Mouse (Mus musculus): ENCODE measurements around the gene Tex264. TPM values are rescaled to one million over a fixed set of nuclear protein-coding genes. Genes with fewer than 3 reads are reported as not detected.

The Tex264 gene
- polyA plus RNA-seq, 1 experiment from 2014 or later = 55.9 TPM

- Histone ChIP-seq H3K9ac (replicated peaks; ENCODE audit: low read depth, low read length) (no peak overlapping the region), H3K4me1 (ENCODE audit: control insufficient read depth, insufficient read depth, low read length) (no peaks in the 10 kb centered on the region), H3K27ac (ENCODE audit: low read length) (no peak overlapping the region), H3K4me3 (ENCODE audit: low read depth, low read length) (no peak overlapping the region), H3K4me2 (replicated peaks; ENCODE audit: low read depth, low read length) (no peak overlapping the region), H3K36me3 (ENCODE audit: control insufficient read depth, insufficient read depth, low read length) (no peaks in the 10 kb centered on the region), H3K9me3 (ENCODE audit: control insufficient read depth, low read depth, low read length) (no peaks in the 10 kb centered on the region), H3K27me3 (ENCODE audit: control insufficient read depth, insufficient read depth, low read length) (no peaks in the 10 kb centered on the region)
- 71% methylated on average over 2 of the region's 2 CpGs for WGBS
- ATAC-seq (ENCODE audit: insufficient number of reproducible peaks, insufficient read depth, low FRiP score, low read depth) = no peak
Observed at GRCm38 (mm10) chr9:106613951-106614350, 71.8 kb downstream of the Tex264 start.

- WGBS = 79% methylated on average over 4 of the region's 4 CpGs
- Histone ChIP-seq H3K9ac (replicated peaks; ENCODE audit: low read depth, low read length) (no peak overlapping the region), H3K27me3 (ENCODE audit: control insufficient read depth, insufficient read depth, low read length) (no peaks in the 10 kb centered on the region), H3K4me1 (ENCODE audit: control insufficient read depth, insufficient read depth, low read length) (no peaks in the 10 kb centered on the region), H3K27ac (ENCODE audit: low read length) (no peak overlapping the region), H3K9me3 (ENCODE audit: control insufficient read depth, low read depth, low read length) (no peaks in the 10 kb centered on the region), H3K4me3 (ENCODE audit: low read depth, low read length) (no peak overlapping the region), H3K4me2 (replicated peaks; ENCODE audit: low read depth, low read length) (no peak overlapping the region), H3K36me3 (ENCODE audit: control insufficient read depth, insufficient read depth, low read length) (no peaks in the 10 kb centered on the region)
- ATAC-seq (ENCODE audit: insufficient number of reproducible peaks, insufficient read depth, low FRiP score, low read depth) = no peak
Observed at GRCm38 (mm10) chr9:106610727-106611126, 75.0 kb downstream of the Tex264 start.

Other genes starting within 250 kb of the Tex264 start
- 41.2 and 43.1 TPM in 2 replicates for gene Acy1, start 247.6 kb downstream of the Tex264 start, polyA plus RNA-seq (2014; fragmentation: Nextera tagmentation; extraction: Ambion mirVana)
- gene Abhd14b, start 238.5 kb downstream of the Tex264 start, polyA plus RNA-seq (2014; fragmentation: Nextera tagmentation; extraction: Ambion mirVana) = 26.3 and 32.6 TPM in 2 replicates
- gene Abhd14a, start 238.2 kb downstream of the Tex264 start, polyA plus RNA-seq (2014; fragmentation: Nextera tagmentation; extraction: Ambion mirVana) = 52.3 and 57.1 TPM in 2 replicates
- gene Pcbp4, start 232.6 kb downstream of the Tex264 start, polyA plus RNA-seq (2014; fragmentation: Nextera tagmentation; extraction: Ambion mirVana) = 60.9 and 61.2 TPM in 2 replicates
- gene Gpr62, start 220.0 kb downstream of the Tex264 start, polyA plus RNA-seq (2014; fragmentation: Nextera tagmentation; extraction: Ambion mirVana) = 0.50 and 0.68 TPM in 2 replicates
- 37.4 and 37.8 TPM in 2 replicates for gene Rrp9, start 210.0 kb downstream of the Tex264 start, polyA plus RNA-seq (2014; fragmentation: Nextera tagmentation; extraction: Ambion mirVana)
- gene Parp3, start 209.0 kb downstream of the Tex264 start, polyA plus RNA-seq (2014; fragmentation: Nextera tagmentation; extraction: Ambion mirVana) = 2.4 and 3.1 TPM in 2 replicates
- not detected in 2 replicates for gene Iqcf1, start 186.0 kb downstream of the Tex264 start, polyA plus RNA-seq (2014; fragmentation: Nextera tagmentation; extraction: Ambion mirVana)
- not detected in 2 replicates for gene Iqcf5, start 171.4 kb downstream of the Tex264 start, polyA plus RNA-seq (2014; fragmentation: Nextera tagmentation; extraction: Ambion mirVana)
- gene Iqcf3, start 124.3 kb downstream of the Tex264 start, polyA plus RNA-seq (2014; fragmentation: Nextera tagmentation; extraction: Ambion mirVana) = not detected in 2 replicates
- gene Iqcf4, start 114.9 kb downstream of the Tex264 start, polyA plus RNA-seq (2014; fragmentation: Nextera tagmentation; extraction: Ambion mirVana) = not detected in 2 replicates
- not detected in 2 replicates for gene Iqcf6, start 59.3 kb downstream of the Tex264 start, polyA plus RNA-seq (2014; fragmentation: Nextera tagmentation; extraction: Ambion mirVana)
- not detected in 2 replicates for gene Grm2, start 29.8 kb downstream of the Tex264 start, polyA plus RNA-seq (2014; fragmentation: Nextera tagmentation; extraction: Ambion mirVana)
- gene Rad54l2, start 103.3 kb upstream of the Tex264 start, polyA plus RNA-seq (2014; fragmentation: Nextera tagmentation; extraction: Ambion mirVana) = 5.6 and 6.6 TPM in 2 replicates
- gene Dcaf1, start 135.9 kb upstream of the Tex264 start, polyA plus RNA-seq (2014; fragmentation: Nextera tagmentation; extraction: Ambion mirVana) = 20.6 and 27.2 TPM in 2 replicates
- 15.0 and 17.0 TPM in 2 replicates for gene Rbm15b, start 201.5 kb upstream of the Tex264 start, polyA plus RNA-seq (2014; fragmentation: Nextera tagmentation; extraction: Ambion mirVana)
- gene Manf, start 206.1 kb upstream of the Tex264 start, polyA plus RNA-seq (2014; fragmentation: Nextera tagmentation; extraction: Ambion mirVana) = 185 and 220 TPM in 2 replicates